Mouse (Mus musculus) brain, embryonic 14.5 days (tissue): Measurements from ENCODE around the gene Gm4881.

Experiments
- CTCF ChIP-seq: fragments of 200-500 bp; IDR thresholded peaks from 2 replicates; pipeline ENCODE4 v1.5.1; 2012; ENCODE audit warnings: inconsistent platforms, mild to moderate bottlenecking, moderate library complexity, borderline replicate concordance; ENCODE audit not compliant: insufficient read depth, insufficient read length; ENCODE audit errors: extremely low read depth
- POLR2A ChIP-seq: fragments of 200-500 bp; IDR thresholded peaks from 2 replicates; pipeline ENCODE4 v1.6.1; 2012; ENCODE audit warnings: mild to moderate bottlenecking, inconsistent platforms, borderline replicate concordance; ENCODE audit not compliant: poor library complexity, insufficient read depth, insufficient read length, severe bottlenecking; ENCODE audit errors: extremely low read depth

GRCm38 (mm10) chr7:24993081-24993480 lies 48.8 kb upstream of the Gm4881 start:
- no peak for TF ChIP-seq POLR2A
- no peak for TF ChIP-seq CTCF
